Mouse (Mus musculus) G1E-ER4 (cell line): ENCODE measurements around the gene Sorl1. TPM values are rescaled to one million over a fixed set of nuclear protein-coding genes. Genes with fewer than 3 reads are reported as not detected.

Experiments
- GATA1 ChIP-seq: IDR thresholded peaks from one replicate; pipeline ENCODE4 v1.8.0; 2012; ENCODE audit warnings: low read length, inconsistent platforms
- polyA plus RNA-seq: library from polyadenylated mRNA; stranded (reverse); fragments of >175 nt; gene quantifications from 2 replicates; pipeline ENCODE4 v1.2.3, GENCODE M21; 2012

Sorl1 gene
- polyA plus RNA-seq, 1 experiment, result not detected

- TF ChIP-seq GATA1, result no peak
These were observed 208.5 kb downstream of the Sorl1 start for GRCm38 (mm10) chr9:41915571-41915970.

Other genes with a start within 250 kb of the Sorl1 start
- gene Sc5d, start 140.0 kb upstream of the Sorl1 start, polyA plus RNA-seq, result 3.8 and 4.1 TPM in 2 replicates